ENCODE assay signal across 9 mouse cellular contexts in the genomic region with DNA sequence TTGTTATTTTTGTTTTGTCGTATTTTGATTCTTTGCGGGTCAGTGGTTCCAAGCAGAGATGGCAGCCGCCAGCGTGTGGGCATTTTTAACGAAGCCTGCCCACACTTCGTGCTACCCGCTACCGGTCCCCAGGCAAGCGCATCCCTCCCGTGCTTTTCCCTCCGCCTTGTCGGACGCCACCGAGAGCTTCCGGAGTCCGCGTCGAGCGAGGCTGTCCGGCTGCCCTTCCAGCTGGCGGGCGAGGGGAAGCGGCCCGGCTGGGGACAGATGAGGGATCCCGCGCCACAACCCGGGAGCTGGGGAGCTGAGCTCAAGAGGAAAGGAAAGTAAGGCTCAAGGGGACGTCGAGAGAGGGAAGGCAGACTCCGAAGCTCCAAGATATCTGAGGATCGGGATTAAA. TPM values are rescaled to one million over a fixed set of nuclear protein-coding genes. Genes with fewer than 3 reads are reported as not detected.
DNase-seq lines count a peak whose midpoint lies in the region; ATAC-seq lines count a peak whose summit lies in the region.
"Had no signal": no experiment of that assay in that cellular context is flagged by ENCODE, and none has a peak within 500 bp of the region (broad histone marks: within the 10 kb centered on the region; RNA-seq: fewer than 3 reads in every experiment).

No protein-coding gene starts in this region.

- no peaks in the 10 kb centered on the region for H3K9me3 ChIP-seq in hindbrain, embryonic 11.5 days (ENCODE audit: control insufficient read depth, low read length)
- H3K9me3 ChIP-seq in liver, embryonic 16.5 days (replicated peaks; ENCODE audit: control insufficient read depth, low read length): no peaks in the 10 kb centered on the region

- DNase-seq in adrenal gland, postnatal 14 days: peak; percentile 31
- no peak for DNase-seq in adrenal gland, adult 8-10 months
- peak; percentile 45 for DNase-seq in Muller cell, postnatal 12 days (ENCODE audit: inconsistent ontology term)
- peak; percentile 68 for DNase-seq in hindbrain, embryonic 11.5 days (ENCODE audit: low spot score)
- no peak for DNase-seq in cerebellum, adult 9-10 months
- no peak for DNase-seq in right cerebral cortex, postnatal 36 days (ENCODE audit: low spot score in 2 of 2)
- no peak for DNase-seq in cerebellum, adult 8-10 months

- no peak for ATAC-seq in hindbrain, embryonic 11.5 days (ENCODE audit: low FRiP score)
- no peak for ATAC-seq in liver, embryonic 16.5 days (ENCODE audit: low read depth)

- peak overlapping the region; percentile 41 for H3K4me3 ChIP-seq in hindbrain, embryonic 11.5 days (ENCODE audit: low read depth, low read length)
- H3K4me3 ChIP-seq in liver, embryonic 16.5 days (ENCODE audit: low read depth, low read length): no peak overlapping the region; the same call in 1 of the 2 replicates
- H3K4me3 ChIP-seq: myocyte had no signal

- peak overlapping the region; percentile 69 for H3K9ac ChIP-seq in hindbrain, embryonic 11.5 days (ENCODE audit: low read depth, low read length)
- no peak overlapping the region for H3K9ac ChIP-seq in liver, embryonic 16.5 days (ENCODE audit: low read depth, low read length)

- H3K4me1 ChIP-seq in hindbrain, embryonic 11.5 days (replicated peaks; ENCODE audit: control insufficient read depth, insufficient read depth, low read length): no peaks in the 10 kb centered on the region
- H3K4me1 ChIP-seq in liver, embryonic 16.5 days (ENCODE audit: control insufficient read depth, low read depth, low read length): no peaks in the 10 kb centered on the region

- H3K36me3 ChIP-seq in hindbrain, embryonic 11.5 days (ENCODE audit: control insufficient read depth, insufficient read depth, low read length): no peaks in the 10 kb centered on the region
- H3K36me3 ChIP-seq in liver, embryonic 16.5 days (ENCODE audit: control insufficient read depth, insufficient read depth): no peaks in the 10 kb centered on the region

- under 1% methylated on average over 31 of the region's 31 CpGs for WGBS in hindbrain, embryonic 11.5 days
- WGBS in liver, embryonic 16.5 days (ENCODE audit: insufficient replicate concordance): 1% methylated on average over 31 of the region's 31 CpGs

- peaks cover 44% of the 10 kb centered on the region for H3K27me3 ChIP-seq in hindbrain, embryonic 11.5 days (ENCODE audit: control insufficient read depth, insufficient read depth, low read length)
- peaks cover 65% of the 10 kb centered on the region for H3K27me3 ChIP-seq in liver, embryonic 16.5 days (ENCODE audit: control insufficient read depth, insufficient read depth, low read depth, low read length)

- H3K4me2 ChIP-seq in hindbrain, embryonic 11.5 days (replicated peaks; ENCODE audit: low read depth, low read length): peak overlapping the region; percentile 32
- peak overlapping the region; percentile 36 for H3K4me2 ChIP-seq in liver, embryonic 16.5 days (ENCODE audit: low read depth, low read length)

- H3K27ac ChIP-seq in hindbrain, embryonic 11.5 days (ENCODE audit: low read depth, low read length): peak overlapping the region; percentile 81
- no peak overlapping the region for H3K27ac ChIP-seq in liver, embryonic 16.5 days (ENCODE audit: low read length)

RNA-seq across cellular contexts. Expression of gene Tfap2b, which starts 1.1 kb away (rescaled TPM):
- total RNA-seq in adrenal gland, postnatal 14 days (2021): 11.8 and 11.9 TPM in 2 replicates
- 10 to 100 TPM; 10.8 to 19.0 (median 14.7) TPM for total RNA-seq in adrenal gland, adult 8-10 months (2022)
- 72.5 and 75.7 TPM in 2 replicates for polyA plus RNA-seq in hindbrain, embryonic 11.5 days (2014; fragmentation: Nextera tagmentation; extraction: Ambion mirVana)
- not detected in 2 replicates for polyA plus RNA-seq in liver, embryonic 16.5 days (2015; fragmentation: Nextera tagmentation; extraction: Ambion mirVana)
- polyA plus RNA-seq: myocyte had no signal

Comparison
In these comparisons a context has a peak if more than half of its experiments do, and no peak if none do; other contexts are left out.
1. DNase-seq: peak in adrenal gland, postnatal 14 days (single experiment), Muller cell, postnatal 12 days (single experiment) and hindbrain, embryonic 11.5 days (single experiment); none in adrenal gland, adult 8-10 months (single experiment), cerebellum, adult 9-10 months (single experiment), right cerebral cortex, postnatal 36 days (0 of 2) and cerebellum, adult 8-10 months (single experiment).